ENCODE assay signal across 18 mouse cellular contexts in the genomic region with DNA sequence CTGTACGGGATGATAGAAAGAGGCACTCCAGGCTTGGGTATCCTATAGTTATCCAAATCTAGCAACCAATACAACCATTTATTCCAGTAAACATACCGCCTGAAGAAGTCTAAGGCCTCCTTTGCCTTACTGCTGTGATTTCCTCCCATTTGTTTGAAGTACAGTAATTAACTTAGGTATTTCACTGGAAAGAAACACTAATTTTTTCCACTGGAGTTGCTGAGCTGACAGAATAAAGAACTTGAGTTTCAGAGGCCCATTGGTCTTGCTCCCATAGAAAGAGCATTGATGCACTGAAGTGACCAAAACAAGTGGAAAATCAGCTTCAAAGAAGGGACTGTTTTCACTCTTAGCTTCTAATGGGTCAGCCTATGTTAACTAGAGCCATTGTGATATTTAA.
DNase-seq lines count a peak whose midpoint lies in the region; ATAC-seq and TF ChIP-seq lines count a peak whose summit lies in the region.
"Had no signal": no experiment of that assay in that cellular context is flagged by ENCODE, and none has a peak within 500 bp of the region (broad histone marks: within the 10 kb centered on the region; RNA-seq: fewer than 3 reads in every experiment).

No protein-coding gene starts in this region.

- peak; percentile 74; the same call in 1 of the 2 replicates for TF ChIP-seq EP300 in CH12.LX (IDR thresholded peaks at IDR 0.05; ENCODE audit: low read length)

- no peak for TF ChIP-seq RAD21 in CH12.LX (IDR thresholded peaks at IDR 0.05; ENCODE audit: low read depth, low read length)

- no peak overlapping the region for H3K4me3 ChIP-seq in CH12.LX (replicated peaks in 1 of 3; ENCODE audit: low read depth in 2 of 3, low read length in 2 of 3, poor library complexity in 1 of 3)

- H3K9me3 ChIP-seq in CH12.LX (replicated peaks; ENCODE audit: low read length) = no peaks in the 10 kb centered on the region
- H3K9me3 ChIP-seq: G1E had no signal

- H3K9ac ChIP-seq in CH12.LX (ENCODE audit: insufficient read depth, low read depth) = no peak overlapping the region

- H3K27me3 ChIP-seq in CH12.LX (replicated peaks) = no peaks in the 10 kb centered on the region
- H3K27me3 ChIP-seq: Patski had no signal

- no peak for TF ChIP-seq POLR2A in CH12.LX (IDR thresholded peaks at IDR 0.05; ENCODE audit: low read depth, low read length)

- in situ Hi-C loops in CH12.LX (cut with MboI; ENCODE audit: low pct_ligation_motif_present, low pct_unique_long_range_greater_than_20kb, low sequenced_read_pairs) = no loop called here

- ATAC-seq in megakaryocyte-erythroid progenitor cell, adult 5-6 weeks (replicated peaks; ENCODE audit: low FRiP score, low TSS enrichment, poor library complexity, severe bottlenecking) = no peak
- ATAC-seq: activated CD4-positive, CD25-positive, alpha-beta regulatory T cell, adult 4 months; CD4-positive, CD25-positive, alpha-beta regulatory T cell, adult 4 months; Patski had no signal

- no peak for TF ChIP-seq CTCF in CH12.LX (conservative IDR thresholded peaks at IDR 0.05 in 1 of 2, IDR thresholded peaks at IDR 0.05 in 1 of 2; ENCODE audit: low read depth in 2 of 2, low read length in 2 of 2)

- no peaks in the 10 kb centered on the region for H3K79me2 ChIP-seq in CH12.LX (replicated peaks; ENCODE audit: control insufficient read depth, extremely low read depth, insufficient read depth, poor library complexity, severe bottlenecking)

- DNase-seq in CH12.LX (ENCODE audit: extremely low read depth) = no peak
- DNase-seq: adrenal gland, adult 2 months; adrenal gland, adult 8-10 months; adrenal gland, postnatal 10 days; adrenal gland, postnatal 14 days; adrenal gland, postnatal 25 days; adrenal gland, postnatal 36 days; B cell, adult 2 months; cerebellum, adult 11 months; cerebellum, adult 11-12 months; cerebellum, adult 18-20 months; cerebellum, adult 2 months; cerebellum, adult 8-10 months had no signal

- peaks cover 10 to 22% of the 10 kb centered on the region in 2 experiments; a peak in 3 of 4 replicates for H3K4me1 ChIP-seq in CH12.LX (ENCODE audit: control insufficient read depth in 1 of 2, insufficient read depth in 2 of 2)

- H3K4me2 ChIP-seq in CH12.LX (ENCODE audit: insufficient read depth, low read depth, poor library complexity, severe bottlenecking) = no peak overlapping the region

- H3K36me3 ChIP-seq in CH12.LX (replicated peaks in 1 of 2; ENCODE audit: control insufficient read depth in 1 of 2, insufficient read depth in 1 of 2, low read length in 1 of 2) = no peaks in the 10 kb centered on the region
- H3K36me3 ChIP-seq: G1E had no signal

- no peak overlapping the region for H3K27ac ChIP-seq in CH12.LX (ENCODE audit: insufficient read depth, low read depth)

- dilution Hi-C loops in CH12.LX (cut with MboI; ENCODE audit: extremely low pct_ligation_motif_present, extremely low pct_unique_long_range_greater_than_20kb, low sequenced_read_pairs) = no loop called here

TF ChIP-seq in CH12.LX, 34 proteins besides CTCF, POLR2A, EP300 and RAD21:
- TF ChIP-seq IRF4 (IDR thresholded peaks at IDR 0.05; ENCODE audit: low read depth, low read length) (peak; percentile 35; the same call in 1 of the 2 replicates), ETS1 (conservative IDR thresholded peaks at IDR 0.05; ENCODE audit: low read depth, low read length) (peak; percentile 70; the same call in 1 of the 2 replicates), MEF2A (IDR thresholded peaks at IDR 0.05; ENCODE audit: borderline replicate concordance, low read depth, low read length) (0 out of 2 replicates have a peak, but pooled peaks have one; percentile 13), CHD1 (IDR thresholded peaks at IDR 0.05; ENCODE audit: low read depth, low read length) (no peak), JUND (conservative IDR thresholded peaks at IDR 0.05; ENCODE audit: low read depth, low read length) (peak; percentile 83), RCOR1 (conservative IDR thresholded peaks at IDR 0.05; ENCODE audit: low read depth, low read length) (peak; percentile 46; the same call in 1 of the 2 replicates), MAFK (IDR thresholded peaks at IDR 0.05; ENCODE audit: insufficient replicate concordance, low read length) (peak; percentile 91), CHD2 (IDR thresholded peaks at IDR 0.05; ENCODE audit: low read length) (no peak), JUN (IDR thresholded peaks at IDR 0.05; ENCODE audit: insufficient read depth, low read depth, low read length) (peak; percentile 78)
